Mouse (Mus musculus) megakaryocyte, embryonic 14.5 days (primary cell): ENCODE measurements around the gene Ripor2.

Experiments
- FLI1 ChIP-seq: IDR thresholded peaks from 2 replicates; pipeline ENCODE4 v1.6.1; 2012; ENCODE audit warnings: low read length, inconsistent platforms, mixed read lengths
- GATA1 ChIP-seq: IDR thresholded peaks from 3 replicates; pipeline ENCODE4 v1.6.1; 2012; ENCODE audit warnings: mixed read lengths, low read length, inconsistent platforms, borderline replicate concordance

DNA sequence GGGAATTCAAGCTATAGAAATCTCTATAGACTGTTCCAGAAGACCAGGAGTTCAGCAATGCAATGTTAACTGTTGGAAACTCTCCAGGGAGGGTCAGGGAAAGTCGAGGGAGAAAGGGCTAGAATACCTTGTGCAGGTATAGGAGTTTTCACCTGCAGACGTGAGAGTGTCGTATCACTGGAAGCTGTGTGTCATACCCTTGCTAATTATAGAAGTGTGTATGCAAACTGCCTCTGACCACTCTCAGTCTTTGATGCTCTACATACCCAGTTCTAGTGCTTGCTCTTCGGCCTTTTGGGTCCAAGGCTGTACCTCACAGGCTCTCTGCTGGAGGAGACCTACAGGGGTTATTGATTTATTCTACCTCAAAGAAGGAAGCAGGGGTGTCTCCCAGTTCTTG is 46.2 kb downstream of the Ripor2 start:
- TF ChIP-seq FLI1 (no peak), GATA1 (no peak)
